Mouse (Mus musculus): ENCODE measurements around the gene Smg1. TPM values are rescaled to one million over a fixed set of nuclear protein-coding genes. Genes with fewer than 3 reads are reported as not detected.
A peak's percentile ranks its signal among the peaks of the same experiment; 100 is the strongest.

The Smg1 gene
- total RNA-seq, 2 experiments from 2014 or later = 22.0 to 26.6 TPM

GRCm38 (mm10) chr7:118163006-118163405 is 80.5 kb downstream of the Smg1 start:
- intact Hi-C loops (cut with DNase I; ENCODE audit: low total_unique reads) = no loop called here
- no peak for DNase-seq

- DNase-seq = no peak
- intact Hi-C loops (cut with DNase I; ENCODE audit: low total_unique reads) = no loop called here
These were observed 83.3 kb downstream of the Smg1 start for GRCm38 (mm10) chr7:118160121-118160520.

GRCm38 (mm10) chr7:118156461-118156860 is 87.0 kb downstream of the Smg1 start:
- intact Hi-C loops (cut with DNase I; ENCODE audit: low total_unique reads) = loop anchor here (10.0 kb wide), 1 partner anchor 48 kb away; no protein-coding TSS in a partner anchor
- DNase-seq = no peak

GRCm38 (mm10) chr7:118154150-118154549 is 89.3 kb downstream of the Smg1 start:
- intact Hi-C loops (cut with DNase I; ENCODE audit: low total_unique reads) = loop anchor here (10.0 kb wide), 1 partner anchor 51 kb away; no protein-coding TSS in a partner anchor

GRCm38 (mm10) chr7:118143602-118144001 is 99.9 kb downstream of the Smg1 start:
- intact Hi-C loops (cut with DNase I; ENCODE audit: low total_unique reads) = no loop called here
- no peak for DNase-seq

More at GRCm38 (mm10) chr7:118154150-118154549, 89.3 kb downstream of the Smg1 start:
- no peak for DNase-seq

GRCm38 (mm10) chr7:118143123-118143522 is 100.3 kb downstream of the Smg1 start:
- DNase-seq = no peak
- intact Hi-C loops (cut with DNase I; ENCODE audit: low total_unique reads) = no loop called here

- no peak for DNase-seq
- intact Hi-C loops (cut with DNase I; ENCODE audit: low total_unique reads) = no loop called here
These were observed 102.2 kb downstream of the Smg1 start for GRCm38 (mm10) chr7:118141271-118141670.

- DNase-seq = no peak
- intact Hi-C loops (cut with DNase I; ENCODE audit: low total_unique reads) = no loop called here
These were observed 108.3 kb downstream of the Smg1 start for GRCm38 (mm10) chr7:118135128-118135527.

GRCm38 (mm10) chr7:118129430-118130041 is 113.9 kb downstream of the Smg1 start, which contains the start of gene Arl6ip1:
Arl6ip1 (minus strand) TSS chr7:118129662.
- intact Hi-C loops (cut with DNase I; ENCODE audit: low total_unique reads) = no loop called here
- DNase-seq = peak; percentile 97

GRCm38 (mm10) chr7:118128925-118129429 is 114.5 kb downstream of the Smg1 start:
- intact Hi-C loops (cut with DNase I; ENCODE audit: low total_unique reads) = no loop called here
- no peak for DNase-seq

GRCm38 (mm10) chr7:118126219-118126875 is 117.1 kb downstream of the Smg1 start:
- no peak for DNase-seq
- intact Hi-C loops (cut with DNase I; ENCODE audit: low total_unique reads) = no loop called here

- intact Hi-C loops (cut with DNase I; ENCODE audit: low total_unique reads) = no loop called here
- no peak for DNase-seq
These were observed 117.7 kb downstream of the Smg1 start for GRCm38 (mm10) chr7:118125736-118126135.

GRCm38 (mm10) chr7:118123512-118124411 is 119.7 kb downstream of the Smg1 start:
- no peak for DNase-seq
- intact Hi-C loops (cut with DNase I; ENCODE audit: low total_unique reads) = no loop called here

- intact Hi-C loops (cut with DNase I; ENCODE audit: low total_unique reads) = no loop called here
- no peak for DNase-seq
These were observed 121.2 kb downstream of the Smg1 start for GRCm38 (mm10) chr7:118122235-118122634.

- intact Hi-C loops (cut with DNase I; ENCODE audit: low total_unique reads) = no loop called here
- no peak for DNase-seq
These were observed 122.8 kb downstream of the Smg1 start for GRCm38 (mm10) chr7:118120654-118121053.

GRCm38 (mm10) chr7:118119946-118120345 is 123.5 kb downstream of the Smg1 start:
- no peak for DNase-seq
- intact Hi-C loops (cut with DNase I; ENCODE audit: low total_unique reads) = no loop called here

GRCm38 (mm10) chr7:118119142-118119541 is 124.3 kb downstream of the Smg1 start:
- DNase-seq = no peak
- intact Hi-C loops (cut with DNase I; ENCODE audit: low total_unique reads) = no loop called here

GRCm38 (mm10) chr7:118118426-118118825 is 125.0 kb downstream of the Smg1 start:
- intact Hi-C loops (cut with DNase I; ENCODE audit: low total_unique reads) = no loop called here
- DNase-seq = no peak

- intact Hi-C loops (cut with DNase I; ENCODE audit: low total_unique reads) = no loop called here
- DNase-seq = no peak
These were observed 125.8 kb downstream of the Smg1 start for GRCm38 (mm10) chr7:118117539-118118210.

All from gastrocnemius, postnatal 14 days (tissue).